Mouse (Mus musculus) MEL (cell line): ENCODE results near the gene Akr1d1. TPM values are rescaled to one million over a fixed set of nuclear protein-coding genes. Genes with fewer than 3 reads are reported as not detected.

Source experiments
- DNase-seq: peaks from one replicate; pipeline ENCODE4 v3.0.0; 2011; ENCODE audit warnings: low read depth, low spot score
- H3K27ac ChIP-seq: 2 replicates; pipeline ENCODE4 v1.5.1; 2012; ENCODE audit warnings: low read depth, mild to moderate bottlenecking, control low read depth, low read length, moderate library complexity; ENCODE audit not compliant: control insufficient read depth
- H3K27me3 ChIP-seq, 2 experiments: fragments of 150-350 bp in 1 of 2; sonication (generic) in 1 of 2; 2 replicates each; pipeline ENCODE4 v1.6.1; 2012; ENCODE audit warnings: low read length in 2 of 2, mild to moderate bottlenecking in 2 of 2, improper control_type of control experiment in 1 of 2, moderate library complexity in 1 of 2; ENCODE audit not compliant: insufficient read depth in 2 of 2, control insufficient read depth in 1 of 2
- H3K36me3 ChIP-seq, 2 experiments: 2 replicates each; pipeline ENCODE4 v1.6.1; 2012 to 2014; ENCODE audit warnings: low read length in 2 of 2, improper control_type of control experiment in 1 of 2, inconsistent platforms in 1 of 2, mild to moderate bottlenecking in 1 of 2; ENCODE audit not compliant: insufficient read depth in 2 of 2, control insufficient read depth in 1 of 2
- H3K4me1 ChIP-seq, 2 experiments: fragments of 150-350 bp in 1 of 2; sonication (generic) in 1 of 2; 2 replicates each; pipeline ENCODE4 v1.6.1; 2012; ENCODE audit warnings: low read length in 2 of 2, improper control_type of control experiment in 1 of 2, mild to moderate bottlenecking in 1 of 2; ENCODE audit not compliant: insufficient read depth in 2 of 2, control insufficient read depth in 1 of 2
- H3K4me3 ChIP-seq, 2 experiments: fragments of 150-350 bp in 1 of 2; sonication (generic) in 1 of 2; 2 replicates each; pipeline ENCODE4 v1.5.1; 2012; ENCODE audit warnings: low read depth in 2 of 2, low read length in 2 of 2, mild to moderate bottlenecking in 2 of 2, moderate library complexity in 2 of 2, control low read depth in 1 of 2, improper control_type of control experiment in 1 of 2; ENCODE audit not compliant: control insufficient read depth in 1 of 2, insufficient read depth in 1 of 2
- H3K79me2 ChIP-seq: 2 replicates; pipeline ENCODE4 v1.6.1; 2012; ENCODE audit warnings: mild to moderate bottlenecking, low read length, moderate library complexity; ENCODE audit not compliant: control insufficient read depth, poor library complexity, insufficient read depth
- H3K9ac ChIP-seq: 2 replicates; pipeline ENCODE4 v1.6.1; 2012; ENCODE audit warnings: low read depth, mild to moderate bottlenecking, control low read depth, low read length, moderate library complexity; ENCODE audit not compliant: control insufficient read depth, poor library complexity, severe bottlenecking
- H3K9me3 ChIP-seq: fragments of 150-350 bp; sonication (generic); replicated peaks from 2 replicates; pipeline ENCODE4 v1.6.1; 2012; ENCODE audit warnings: mild to moderate bottlenecking, low read length, improper control_type of control experiment, moderate library complexity; ENCODE audit not compliant: insufficient read depth
- BHLHE40 ChIP-seq: IDR thresholded peaks from 2 replicates; pipeline ENCODE4 v1.6.1; 2012; ENCODE audit warnings: low read depth, mild to moderate bottlenecking, inconsistent platforms, low read length, improper control_type of control experiment, borderline replicate concordance
- CHD1 ChIP-seq: IDR thresholded peaks from 2 replicates; pipeline ENCODE4 v1.6.1; 2012; ENCODE audit warnings: low read depth, mild to moderate bottlenecking, inconsistent platforms, low read length, improper control_type of control experiment
- CHD2 ChIP-seq: IDR thresholded peaks from 2 replicates; pipeline ENCODE4 v1.6.1; 2011; ENCODE audit warnings: low read length, improper control_type of control experiment
- HCFC1 ChIP-seq: IDR thresholded peaks from 2 replicates; pipeline ENCODE4 v1.6.1; 2012; ENCODE audit warnings: low read depth, mild to moderate bottlenecking, inconsistent platforms, low read length, improper control_type of control experiment, moderate library complexity
- MAX ChIP-seq: IDR thresholded peaks from 2 replicates; pipeline ENCODE4 v1.6.1; 2011; ENCODE audit warnings: low read length, improper control_type of control experiment
- MAZ ChIP-seq: IDR thresholded peaks from 2 replicates; pipeline ENCODE4 v1.6.1; 2012; ENCODE audit warnings: low read depth, mild to moderate bottlenecking, inconsistent platforms, low read length, improper control_type of control experiment
- MEF2A ChIP-seq: IDR thresholded peaks from 2 replicates; pipeline ENCODE4 v1.6.1; 2014; ENCODE audit warnings: low read depth, mild to moderate bottlenecking, inconsistent platforms, low read length, improper control_type of control experiment; ENCODE audit not compliant: poor library complexity, insufficient replicate concordance, severe bottlenecking; ENCODE audit errors: extremely low read depth
- MXI1 ChIP-seq: IDR thresholded peaks from 2 replicates; pipeline ENCODE4 v1.6.1; 2011; ENCODE audit warnings: mild to moderate bottlenecking, low read depth, low read length, improper control_type of control experiment
- MYB ChIP-seq: IDR thresholded peaks from 2 replicates; pipeline ENCODE4 v1.6.1; 2011; ENCODE audit warnings: mild to moderate bottlenecking, low read depth, low read length, improper control_type of control experiment
- NELFE ChIP-seq: IDR thresholded peaks from 2 replicates; pipeline ENCODE4 v1.6.1; 2011; ENCODE audit warnings: low read depth, low read length, improper control_type of control experiment
- NRF1 ChIP-seq: IDR thresholded peaks from 2 replicates; pipeline ENCODE4 v1.6.1; 2014; ENCODE audit warnings: low read depth, mild to moderate bottlenecking, inconsistent platforms, low read length, improper control_type of control experiment, moderate library complexity; ENCODE audit not compliant: poor library complexity, insufficient read depth, severe bottlenecking
- POLR2A ChIP-seq, 2 experiments: IDR thresholded peaks; 2 replicates each; pipeline ENCODE4 v1.6.1; 2011 to 2012; ENCODE audit warnings: low read length in 2 of 2, mild to moderate bottlenecking in 2 of 2, control low read depth in 1 of 2, improper control_type of control experiment in 1 of 2, low read depth in 1 of 2, moderate library complexity in 1 of 2; ENCODE audit not compliant: control insufficient read depth in 1 of 2, insufficient read depth in 1 of 2, poor library complexity in 1 of 2
- POLR2AphosphoS2 ChIP-seq: IDR thresholded peaks from 2 replicates; pipeline ENCODE4 v1.6.1; 2011; ENCODE audit warnings: low read length, improper control_type of control experiment
- RAD21 ChIP-seq: IDR thresholded peaks from 2 replicates; pipeline ENCODE4 v1.6.1; 2011; ENCODE audit warnings: mild to moderate bottlenecking, low read depth, low read length, improper control_type of control experiment
- SIN3A ChIP-seq: IDR thresholded peaks from 2 replicates; pipeline ENCODE4 v1.6.1; 2012; ENCODE audit warnings: low read length, improper control_type of control experiment, inconsistent platforms
- SMC3 ChIP-seq: IDR thresholded peaks from 2 replicates; pipeline ENCODE4 v1.6.1; 2011; ENCODE audit warnings: low read depth, low read length, improper control_type of control experiment
- TBP ChIP-seq: IDR thresholded peaks from 2 replicates; pipeline ENCODE4 v1.8.0; 2011; ENCODE audit warnings: low read depth, low read length, improper control_type of control experiment
- USF1 ChIP-seq: IDR thresholded peaks from 2 replicates; pipeline ENCODE4 v1.6.1; 2014; ENCODE audit warnings: low read depth, mild to moderate bottlenecking, inconsistent platforms, low read length, improper control_type of control experiment, moderate library complexity
- USF2 ChIP-seq, 2 experiments: IDR thresholded peaks; 2 replicates each; pipeline ENCODE4 v1.6.1; 2011 to 2012; ENCODE audit warnings: improper control_type of control experiment in 2 of 2, low read length in 2 of 2, borderline replicate concordance in 1 of 2, inconsistent platforms in 1 of 2, low read depth in 1 of 2, mild to moderate bottlenecking in 1 of 2; ENCODE audit not compliant: insufficient read depth in 1 of 2
- ZC3H11A ChIP-seq: IDR thresholded peaks from 2 replicates; pipeline ENCODE4 v1.6.1; 2012; ENCODE audit warnings: low read depth, mild to moderate bottlenecking, inconsistent platforms, low read length, improper control_type of control experiment
- ZMIZ1 ChIP-seq: IDR thresholded peaks from 2 replicates; pipeline ENCODE4 v1.6.1; 2012; ENCODE audit warnings: low read depth, mild to moderate bottlenecking, inconsistent platforms, low read length, improper control_type of control experiment, moderate library complexity
- polyA plus RNA-seq, 2 experiments: library from polyadenylated mRNA; stranded (reverse) in 1 of 2; unstranded in 1 of 2; fragments of >175 nt in 1 of 2; fragments of >200 nt in 1 of 2; gene quantifications; 2 replicates each; pipeline versions ENCODE4 v1.2.1 to v1.2.4; 2012; ENCODE audit warnings: low replicate concordance in 2 of 2, low read depth in 1 of 2; ENCODE audit not compliant: insufficient read length in 2 of 2, insufficient read depth in 1 of 2, missing spikeins in 1 of 2
- total RNA-seq: library from RNA; depleted of rRNA; stranded (reverse); fragments of 300-350 nt; gene quantifications from 2 replicates; pipeline ENCODE4 v1.2.3, GENCODE M21; 2012; rRNA removed

Akr1d1 gene
- not detected in 2 replicates for total RNA-seq
- not detected for polyA plus RNA-seq

- no peaks in the 10 kb centered on the region for H3K4me1 ChIP-seq
- H3K9ac ChIP-seq, result no peak within 1 kb of the TSS
- no peak for TF ChIP-seq MAX
- TF ChIP-seq MEF2A, result no peak
- TF ChIP-seq TBP, result no peak
- no peak for TF ChIP-seq NRF1
- no peak for TF ChIP-seq SMC3
- no peaks in the 10 kb centered on the region; a peak in 1 of 4 replicates for H3K27me3 ChIP-seq
- H3K36me3 ChIP-seq, result no peaks in the 10 kb centered on the region
- no peak for DNase-seq
- H3K79me2 ChIP-seq, result no peaks in the 10 kb centered on the region
- no peak within 1 kb of the TSS for H3K4me3 ChIP-seq
- no peak within 1 kb of the TSS for H3K27ac ChIP-seq
- H3K9me3 ChIP-seq, result no peaks in the 10 kb centered on the region
These were observed at the start of gene Akr1d1 for GRCm38 (mm10) chr6:37529940-37530339. Gene Akr1d1 (plus strand): TSS chr6:37530173.

GRCm38 (mm10) chr6:37481147-37481546 lies 48.8 kb upstream of the Akr1d1 start:
- Histone ChIP-seq H3K9ac (no peak overlapping the region), H3K9me3 (no peaks in the 10 kb centered on the region), H3K4me1 (no peaks in the 10 kb centered on the region), H3K79me2 (no peaks in the 10 kb centered on the region), H3K36me3 (no peaks in the 10 kb centered on the region), H3K4me3 (no peak overlapping the region), H3K27ac (no peak overlapping the region), H3K27me3 (no peaks in the 10 kb centered on the region)
- TF ChIP-seq MYB, result no peak
- no peak for TF ChIP-seq ZMIZ1
- TF ChIP-seq MXI1, result no peak
- no peak for TF ChIP-seq CHD1
- DNase-seq, result no peak

GRCm38 (mm10) chr6:37483262-37483661 lies 46.7 kb upstream of the Akr1d1 start:
- no peaks in the 10 kb centered on the region for H3K27me3 ChIP-seq
- no peaks in the 10 kb centered on the region for H3K9me3 ChIP-seq
- no peak overlapping the region for H3K27ac ChIP-seq
- no peak overlapping the region for H3K9ac ChIP-seq
- no peak for TF ChIP-seq MAX
- TF ChIP-seq BHLHE40, result no peak
- TF ChIP-seq USF2 (IDR thresholded peaks at IDR 0.05; ENCODE audit: borderline replicate concordance in 1 of 2, insufficient read depth in 1 of 2, low read depth in 1 of 2, low read length in 2 of 2), result no peak
- TF ChIP-seq POLR2AphosphoS2, result no peak
- TF ChIP-seq SIN3A, result no peak
- TF ChIP-seq ZMIZ1, result no peak
- no peak for TF ChIP-seq ZC3H11A
- no peak for TF ChIP-seq NRF1
- TF ChIP-seq NELFE, result no peak
- no peak for TF ChIP-seq MYB
- no peak for TF ChIP-seq RAD21
- no peak for TF ChIP-seq CHD2
- no peak for TF ChIP-seq MEF2A
- no peak for TF ChIP-seq TBP
- TF ChIP-seq HCFC1, result no peak
- TF ChIP-seq MAZ, result no peak
- TF ChIP-seq USF1, result no peak
- no peak for TF ChIP-seq POLR2A (IDR thresholded peaks at IDR 0.05; ENCODE audit: control insufficient read depth in 1 of 2, insufficient read depth in 1 of 2, low read depth in 1 of 2, low read length in 2 of 2, poor library complexity in 1 of 2)
- no peaks in the 10 kb centered on the region for H3K36me3 ChIP-seq
- H3K4me1 ChIP-seq, result no peaks in the 10 kb centered on the region
- DNase-seq, result no peak
- no peak overlapping the region for H3K4me3 ChIP-seq
- H3K79me2 ChIP-seq, result no peaks in the 10 kb centered on the region
